ENCODE assay signal across 12 mouse cellular contexts in the genomic region with DNA sequence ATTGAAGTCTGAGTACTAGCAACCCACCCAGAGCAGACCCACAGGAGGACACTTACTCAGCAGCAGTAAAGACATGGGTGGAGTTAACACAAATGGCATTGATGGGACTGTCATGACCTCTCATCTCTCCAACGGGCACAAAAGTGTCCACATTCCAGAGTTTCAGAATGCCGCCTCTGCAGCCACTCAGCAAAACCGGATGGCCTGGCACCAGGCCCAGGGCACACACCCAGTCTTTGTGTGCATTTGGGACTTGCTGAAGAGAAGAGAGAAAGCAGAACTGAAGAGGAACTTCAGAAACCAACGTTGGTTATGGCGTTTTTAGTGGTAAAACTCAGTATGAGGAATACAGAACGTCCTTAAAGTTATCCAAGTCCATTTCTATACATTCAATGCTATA.
A peak's percentile ranks its signal among the peaks of the same experiment; 100 is the strongest.
DNase-seq lines count a peak whose midpoint lies in the region; ATAC-seq and TF ChIP-seq lines count a peak whose summit lies in the region.
"Had no signal": no experiment of that assay in that cellular context is flagged by ENCODE, and none has a peak within 500 bp of the region (broad histone marks: within the 10 kb centered on the region; RNA-seq: fewer than 3 reads in every experiment).

No protein-coding gene starts in this region.

- H3K27me3 ChIP-seq in forebrain, embryonic 14.5 days (replicated peaks; ENCODE audit: control insufficient read depth, insufficient read depth, low read length): no peaks in the 10 kb centered on the region
- H3K27me3 ChIP-seq in forebrain, embryonic 11.5 days (ENCODE audit: control insufficient read depth, insufficient read depth, low read length): no peaks in the 10 kb centered on the region
- H3K27me3 ChIP-seq: CH12.LX had no signal

- intact Hi-C loops in left cerebral cortex, adult 2 months (cut with DNase I): no loop called here

- ATAC-seq in forebrain, embryonic 14.5 days: no peak
- no peak for ATAC-seq in forebrain, embryonic 11.5 days (replicated peaks; ENCODE audit: low FRiP score)

- H3K27ac ChIP-seq in forebrain, embryonic 14.5 days (ENCODE audit: low read depth, low read length): no peak overlapping the region
- H3K27ac ChIP-seq in forebrain, embryonic 11.5 days (ENCODE audit: low read depth, low read length): no peak overlapping the region
- no peak overlapping the region for H3K27ac ChIP-seq in left cerebral cortex, adult 2 months
- H3K27ac ChIP-seq: macrophage had no signal

- H3K4me2 ChIP-seq in forebrain, embryonic 14.5 days (ENCODE audit: low read length): no peak overlapping the region
- H3K4me2 ChIP-seq in forebrain, embryonic 11.5 days (ENCODE audit: low read depth, low read length, severe bottlenecking): no peak overlapping the region

- no peak for TF ChIP-seq CTCF in left cerebral cortex, adult 2 months (IDR thresholded peaks at IDR 0.05)

- H3K9me3 ChIP-seq in forebrain, embryonic 14.5 days (replicated peaks; ENCODE audit: control insufficient read depth, low read length): no peaks in the 10 kb centered on the region
- H3K9me3 ChIP-seq in forebrain, embryonic 11.5 days (ENCODE audit: control insufficient read depth, low read length): no peaks in the 10 kb centered on the region

- no peak overlapping the region for H3K4me3 ChIP-seq in forebrain, embryonic 14.5 days (ENCODE audit: low read depth, low read length)
- no peak overlapping the region for H3K4me3 ChIP-seq in forebrain, embryonic 11.5 days (ENCODE audit: low read depth, low read length)
- no peak overlapping the region for H3K4me3 ChIP-seq in left cerebral cortex, adult 2 months

- DNase-seq in forebrain, embryonic 14.5 days (ENCODE audit: low spot score): peak; percentile 17
- no peak for DNase-seq in forebrain, embryonic 11.5 days (ENCODE audit: low spot score)
- peak; percentile 6 for DNase-seq in urinary bladder, postnatal 25 days (ENCODE audit: low spot score)
- no peak for DNase-seq in urinary bladder, postnatal 10 days (ENCODE audit: low spot score)
- DNase-seq in heart, postnatal 4 days: peak; percentile 50
- DNase-seq in retina, embryonic 14.5 days (ENCODE audit: low spot score): no peak
- no peak for DNase-seq in left cerebral cortex, adult 2 months (ENCODE audit: extremely low spot score in 1 of 2, low spot score in 2 of 2)
- no peak for DNase-seq in adrenal gland, adult (ENCODE audit: inconsistent age in 2 of 2, low spot score in 1 of 2)
- DNase-seq: kidney, adult 8-10 months; right cerebral cortex, postnatal 14 days had no signal

- no peaks in the 10 kb centered on the region for H3K4me1 ChIP-seq in forebrain, embryonic 14.5 days (ENCODE audit: control insufficient read depth, insufficient read depth, low read length)
- no peaks in the 10 kb centered on the region for H3K4me1 ChIP-seq in forebrain, embryonic 11.5 days (replicated peaks; ENCODE audit: control insufficient read depth, insufficient read depth, low read length)

- 79% methylated on average over 6 of the region's 6 CpGs for WGBS in forebrain, embryonic 14.5 days
- 88% methylated on average over 6 of the region's 6 CpGs for WGBS in forebrain, embryonic 11.5 days

- H3K9ac ChIP-seq in forebrain, embryonic 14.5 days (ENCODE audit: low read length): no peak overlapping the region
- H3K9ac ChIP-seq in forebrain, embryonic 11.5 days (ENCODE audit: low read length): no peak overlapping the region

- peaks cover 69% of the 10 kb centered on the region for H3K36me3 ChIP-seq in forebrain, embryonic 14.5 days (ENCODE audit: control insufficient read depth, insufficient read depth, low read length)
- peaks cover 3% of the 10 kb centered on the region; the same call in 1 of the 2 replicates for H3K36me3 ChIP-seq in forebrain, embryonic 11.5 days (ENCODE audit: control insufficient read depth, insufficient read depth, low read length)

Comparison
In these comparisons a context has a peak if more than half of its experiments do, and no peak if none do; other contexts are left out.
1. DNase-seq: peak in forebrain, embryonic 14.5 days (single experiment), urinary bladder, postnatal 25 days (single experiment) and heart, postnatal 4 days (single experiment); none in forebrain, embryonic 11.5 days (single experiment), urinary bladder, postnatal 10 days (single experiment), retina, embryonic 14.5 days (single experiment), left cerebral cortex, adult 2 months (0 of 2) and adrenal gland, adult (0 of 2).